Mouse (Mus musculus): Measurements from ENCODE around the gene Dsn1.

Gene Dsn1

GRCm38 (mm10) chr2:157006511-157007233 lies at the start of gene Dsn1:
Dsn1 (minus strand) TSS chr2:157007154.
- DNase-seq: peak; percentile 93

- no peak for DNase-seq
These were observed 48.8 kb upstream of the Dsn1 start for GRCm38 (mm10) chr2:157055721-157056120.

GRCm38 (mm10) chr2:157054816-157055215 lies 47.9 kb upstream of the Dsn1 start:
- DNase-seq: peak; percentile 79 to 83

GRCm38 (mm10) chr2:157054297-157054696 lies 47.3 kb upstream of the Dsn1 start:
- DNase-seq: peak; percentile 51 to 56

- DNase-seq: no peak
These were observed 46.8 kb upstream of the Dsn1 start for GRCm38 (mm10) chr2:157053787-157054186.

- DNase-seq: no peak
These were observed 46.2 kb upstream of the Dsn1 start for GRCm38 (mm10) chr2:157053124-157053523.

GRCm38 (mm10) chr2:157052448-157052847 lies 45.5 kb upstream of the Dsn1 start:
- DNase-seq: no peak

- DNase-seq: peak; percentile 65 to 79
These were observed 42.9 kb upstream of the Dsn1 start for GRCm38 (mm10) chr2:157049831-157050243.

- peak; percentile 69 to 78 for DNase-seq
These were observed 41.6 kb upstream of the Dsn1 start for GRCm38 (mm10) chr2:157048395-157049181.

- peak; percentile 48 to 52 for DNase-seq
These were observed 40.0 kb upstream of the Dsn1 start for GRCm38 (mm10) chr2:157046956-157047355.

- no peak for DNase-seq
These were observed 39.0 kb upstream of the Dsn1 start for GRCm38 (mm10) chr2:157045932-157046331.

GRCm38 (mm10) chr2:157043987-157044386 lies 37.0 kb upstream of the Dsn1 start:
- no peak for DNase-seq

- DNase-seq: no peak
These were observed 36.6 kb upstream of the Dsn1 start for GRCm38 (mm10) chr2:157043556-157043955.

GRCm38 (mm10) chr2:157041421-157041820 lies 34.5 kb upstream of the Dsn1 start:
- DNase-seq: no peak

- DNase-seq: no peak
These were observed 33.7 kb upstream of the Dsn1 start for GRCm38 (mm10) chr2:157040649-157041046.

- peak; percentile 73 to 74 for DNase-seq
These were observed 33.1 kb upstream of the Dsn1 start for GRCm38 (mm10) chr2:157039900-157040648.

- DNase-seq: no peak
These were observed 30.3 kb upstream of the Dsn1 start for GRCm38 (mm10) chr2:157037303-157037702.

GRCm38 (mm10) chr2:157036400-157036799 lies 29.4 kb upstream of the Dsn1 start:
- no peak for DNase-seq

GRCm38 (mm10) chr2:157035371-157035770 lies 28.4 kb upstream of the Dsn1 start:
- peak; percentile 79 to 88 for DNase-seq

GRCm38 (mm10) chr2:157030804-157031203 lies 23.9 kb upstream of the Dsn1 start:
- peak; percentile 91 to 97 for DNase-seq

- DNase-seq: no peak
These were observed 21.3 kb upstream of the Dsn1 start for GRCm38 (mm10) chr2:157028261-157028660.

- peak; percentile 79 for DNase-seq
These were observed 20.4 kb upstream of the Dsn1 start for GRCm38 (mm10) chr2:157027106-157028008.

Data from cerebellum, postnatal 14 days (tissue).